Comparison of ENCODE assay signal across 13 mouse cellular contexts in genomic region chr10:111559341-111560246, GRCm38 (mm10). TPM values are rescaled to one million over a fixed set of nuclear protein-coding genes. Genes with fewer than 3 reads are reported as not detected.
DNase-seq lines count a peak whose midpoint lies in the region; ATAC-seq and TF ChIP-seq lines count a peak whose summit lies in the region.
"Had no signal": no experiment of that assay in that cellular context is flagged by ENCODE, and none has a peak within 500 bp of the region (broad histone marks: within the 10 kb centered on the region; RNA-seq: fewer than 3 reads in every experiment).

No protein-coding gene starts in this region.

- no peak for DNase-seq in heart, adult 18-20 months
- DNase-seq in 416B (ENCODE audit: low read depth) (peak; percentile 17), ZHBTc4 (ENCODE audit: low read depth, low spot score) (peak; percentile 62)
- DNase-seq in left cerebral cortex, adult 8-10 months (ENCODE audit: low spot score in 2 of 2), result no peak
- no peak for DNase-seq in cerebellum, postnatal 36 days
- DNase-seq in spleen, adult 12 weeks (ENCODE audit: low spot score), result no peak
- DNase-seq: adrenal gland, adult 2 months; cerebellum, adult 11-12 months had no signal

- no peaks in the 10 kb centered on the region for H3K9me3 ChIP-seq in heart, embryonic 16.5 days (replicated peaks; ENCODE audit: control insufficient read depth, low read length)
- H3K9me3 ChIP-seq: embryonic facial prominence, embryonic 15.5 days; hindbrain, embryonic 15.5 days had no signal

- no peak overlapping the region for H3K4me3 ChIP-seq in heart, embryonic 16.5 days (ENCODE audit: low read length)
- H3K4me3 ChIP-seq in small intestine, adult 2 months (ENCODE audit: low read depth, low read length), result no peak overlapping the region
- H3K4me3 ChIP-seq: embryonic facial prominence, embryonic 15.5 days; hindbrain, embryonic 15.5 days; megakaryocyte, embryonic 14.5 days had no signal

- H3K27me3 ChIP-seq in heart, embryonic 16.5 days (ENCODE audit: control insufficient read depth, insufficient read depth, low read length), result no peaks in the 10 kb centered on the region
- H3K27me3 ChIP-seq in small intestine, adult 2 months (ENCODE audit: control insufficient read depth, insufficient read depth, low read length), result no peaks in the 10 kb centered on the region
- H3K27me3 ChIP-seq: embryonic facial prominence, embryonic 15.5 days; hindbrain, embryonic 15.5 days; megakaryocyte, embryonic 14.5 days had no signal

- 37% methylated on average over 17 of the region's 17 CpGs for WGBS in heart, embryonic 16.5 days
- WGBS in small intestine, adult 2 months, result 19% methylated on average over 17 of the region's 17 CpGs

- H3K27ac ChIP-seq in heart, embryonic 16.5 days (ENCODE audit: low read length), result peak overlapping the region; percentile 73
- H3K27ac ChIP-seq in small intestine, adult 2 months (ENCODE audit: insufficient read depth, low read depth, low read length), result peak overlapping the region; percentile 49
- H3K27ac ChIP-seq: embryonic facial prominence, embryonic 15.5 days; hindbrain, embryonic 15.5 days had no signal

- H3K9ac ChIP-seq in heart, embryonic 16.5 days (ENCODE audit: low read length), result peak overlapping the region; percentile 38; the same call in 1 of the 2 replicates
- H3K9ac ChIP-seq: embryonic facial prominence, embryonic 15.5 days; hindbrain, embryonic 15.5 days had no signal

- no peak for TF ChIP-seq CTCF in small intestine, adult 2 months (IDR thresholded peaks at IDR 0.05; ENCODE audit: extremely low read depth, insufficient read length, insufficient replicate concordance, low read depth, low read length)

- H3K4me1 ChIP-seq in heart, embryonic 16.5 days (ENCODE audit: control insufficient read depth, insufficient read depth, low read length), result peaks cover 22% of the 10 kb centered on the region
- H3K4me1 ChIP-seq in small intestine, adult 2 months (ENCODE audit: control insufficient read depth, insufficient read depth, insufficient read length, low read length), result peaks cover 10% of the 10 kb centered on the region

- peak overlapping the region; percentile 6 for H3K4me2 ChIP-seq in heart, embryonic 16.5 days (ENCODE audit: low read depth, low read length)
- H3K4me2 ChIP-seq: embryonic facial prominence, embryonic 15.5 days; hindbrain, embryonic 15.5 days had no signal

- no peak for TF ChIP-seq POLR2A in small intestine, adult 2 months (IDR thresholded peaks at IDR 0.05; ENCODE audit: low read depth, low read length)

- no peaks in the 10 kb centered on the region for H3K36me3 ChIP-seq in heart, embryonic 16.5 days (ENCODE audit: control insufficient read depth, insufficient read depth)
- no peaks in the 10 kb centered on the region for H3K36me3 ChIP-seq in small intestine, adult 2 months (ENCODE audit: control insufficient read depth, insufficient read depth, low read length)
- H3K36me3 ChIP-seq: embryonic facial prominence, embryonic 15.5 days; hindbrain, embryonic 15.5 days had no signal

- ATAC-seq in heart, embryonic 16.5 days (replicated peaks; ENCODE audit: extremely low read depth, insufficient read depth, low FRiP score), result peak; percentile 59

RNA-seq across cellular contexts. Expression of gene Phlda1, which starts 53.5 kb away (rescaled TPM):
- polyA plus RNA-seq in heart, embryonic 16.5 days (2015; fragmentation: Nextera tagmentation; extraction: Ambion mirVana), result 27.4 and 27.6 TPM in 2 replicates
- 10 to 100 TPM in 1 of 2 experiments, 1 to 10 TPM in 1; 9.7 to 18.7 TPM for total RNA-seq in heart, adult 18-20 months (2021)
- polyA plus RNA-seq in small intestine, adult 2 months (2012; rRNA removed), result 27.1 and 31.8 TPM in 2 replicates
- 10 to 100 TPM; 24.1 to 31.4 (median 25.1) TPM for total RNA-seq in left cerebral cortex, adult 8-10 months (2022)

Comparison
In these comparisons a context has a peak if more than half of its experiments do, and no peak if none do; other contexts are left out.
1. DNase-seq: peak in 416B (single experiment) and ZHBTc4 (single experiment); none in heart, adult 18-20 months (0 of 2), left cerebral cortex, adult 8-10 months (0 of 2), cerebellum, postnatal 36 days (0 of 2) and spleen, adult 12 weeks (single experiment).